Mouse (Mus musculus) bone marrow macrophage, adult 2 months (primary cell): ENCODE measurements at regions not wholly inside any gene's neighbourhood (a gene's known extent, or its start where the extent isn't known, plus 50 kb on each side); places are given as distances from the start of the nearest gene placed in this dataset.

Experiments used
- CTCF ChIP-seq: IDR thresholded peaks from 2 replicates; pipeline ENCODE4 v1.5.1; 2012; ENCODE audit warnings: low read depth, mild to moderate bottlenecking, low read length, moderate library complexity
- POLR2A ChIP-seq: IDR thresholded peaks from 2 replicates; pipeline ENCODE4 v1.6.1; 2012; ENCODE audit warnings: mild to moderate bottlenecking, low read depth, low read length, borderline replicate concordance

DNA sequence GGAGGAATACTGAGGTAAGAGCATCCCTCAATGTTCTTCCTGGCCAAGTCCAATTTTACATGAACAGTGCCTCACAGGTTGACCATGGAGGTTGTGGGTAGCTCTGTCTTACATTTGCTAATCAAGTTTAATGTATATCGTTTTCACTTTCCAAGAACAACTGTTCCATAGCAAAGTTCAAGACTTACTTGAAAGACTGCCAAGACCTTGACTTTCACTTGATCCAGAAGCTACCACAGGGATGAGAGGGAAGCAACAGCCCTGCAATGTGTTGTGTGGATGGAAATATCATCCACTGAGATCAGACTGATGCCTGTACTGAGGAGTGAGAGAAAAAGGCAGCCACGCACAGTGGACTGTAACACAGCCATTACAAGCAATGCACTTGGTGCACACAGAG lies 189.4 kb upstream of the Daam1 start:
- TF ChIP-seq POLR2A (no peak), CTCF (no peak)
